Mouse (Mus musculus) midbrain, embryonic 14.5 days (tissue): ENCODE data around the gene Zfp771. TPM values are rescaled to one million over a fixed set of nuclear protein-coding genes. Genes with fewer than 3 reads are reported as not detected.
"Not testable (repeated sequence)": the region's sequence is repeated elsewhere in the genome, so short reads cannot be mapped to it uniquely, and the experiment has no call there.

ENCODE experiments used
- ATAC-seq: fragments of 200-750 bp; cut with Nextera tagmentation; 2 replicates; pipeline ENCODE4 v1.8.0; 2017; ENCODE audit warnings: moderate number of reproducible peaks, moderate library complexity; ENCODE audit not compliant: low FRiP score, low TSS enrichment
- DNase-seq: peaks from one replicate; pipeline ENCODE4 v3.0.0-alpha.2; 2015
- H3K27ac ChIP-seq: fragments of 300-500 bp; sonication (generic); replicated peaks from 2 replicates; pipeline ENCODE4 v1.5.1; 2014; ENCODE audit warnings: mild to moderate bottlenecking, low read depth, low read length, moderate library complexity
- H3K27me3 ChIP-seq: fragments of 300-500 bp; sonication (generic); 2 replicates; pipeline ENCODE4 v1.6.1; 2014; ENCODE audit warnings: low read length, control low read depth, mixed read lengths; ENCODE audit not compliant: control insufficient read depth, insufficient read depth
- H3K36me3 ChIP-seq: fragments of 300-500 bp; sonication (generic); 2 replicates; pipeline ENCODE4 v1.6.1; 2014; ENCODE audit warnings: low read length, control low read depth; ENCODE audit not compliant: control insufficient read depth, insufficient read depth
- H3K4me1 ChIP-seq: fragments of 300-500 bp; sonication (generic); 2 replicates; pipeline ENCODE4 v1.6.1; 2014; ENCODE audit warnings: mild to moderate bottlenecking, antibody characterized with exemption, low read length, control low read depth; ENCODE audit not compliant: control insufficient read depth, insufficient read depth
- H3K4me2 ChIP-seq: fragments of 300-500 bp; sonication (generic); 2 replicates; pipeline ENCODE4 v1.6.1; 2014; ENCODE audit warnings: mild to moderate bottlenecking, low read length, moderate library complexity
- H3K4me3 ChIP-seq: fragments of 300-500 bp; sonication (generic); replicated peaks from 2 replicates; pipeline ENCODE4 v1.5.1; 2014; ENCODE audit warnings: low read depth, low read length
- H3K9ac ChIP-seq: fragments of 300-500 bp; sonication (generic); replicated peaks from 2 replicates; pipeline ENCODE4 v1.6.1; 2014; ENCODE audit warnings: mild to moderate bottlenecking, low read length, moderate library complexity
- H3K9me3 ChIP-seq: fragments of 300-500 bp; sonication (generic); 2 replicates; pipeline ENCODE4 v1.6.1; 2016; ENCODE audit warnings: low read length, control low read depth, mixed read lengths; ENCODE audit not compliant: control insufficient read depth
- WGBS: fragments of 180-500 bp; shearing (Covaris S2); extraction: QIAGEN DNeasy Blood & Tissue Kit; methylation state at CpG from one replicate; pipeline ENCODE4 v1.1.7; 2014; 5-methylcytosine and 5-hydroxymethylcytosine counted together
- polyA plus RNA-seq: library from polyadenylated mRNA; unstranded; fragments of >200 nt; fragmentation: Nextera tagmentation; extraction: Ambion mirVana; gene quantifications from 2 replicates; pipeline ENCODE4 v1.2.1, GENCODE M21; 2014

Gene Zfp771
- polyA plus RNA-seq, 1 experiment from 2014 or later, result 55.2 TPM

GRCm38 (mm10) chr7:127234777-127235176 is 9.3 kb upstream of the Zfp771 start:
- Histone ChIP-seq H3K27me3 (no peaks in the 10 kb centered on the region), H3K4me2 (peak overlapping the region; percentile 69), H3K9me3 (no peaks in the 10 kb centered on the region), H3K4me3 (peak overlapping the region; percentile 81), H3K27ac (no peak overlapping the region), H3K36me3 (peaks cover 51% of the 10 kb centered on the region), H3K9ac (no peak overlapping the region), H3K4me1 (peaks cover 31% of the 10 kb centered on the region)
- no peak for DNase-seq
- WGBS, result 96% methylated on average over 2 of the region's 2 CpGs
- ATAC-seq, result no peak

- peak overlapping the region; percentile 86 for H3K4me2 ChIP-seq
- peak overlapping the region; percentile 82 for H3K27ac ChIP-seq
- ATAC-seq (no peak), DNase-seq (no peak)
- WGBS, result 41% methylated on average over 2 of the region's 2 CpGs
- H3K27me3 ChIP-seq, result no peaks in the 10 kb centered on the region
- H3K9me3 ChIP-seq, result no peaks in the 10 kb centered on the region
- H3K4me3 ChIP-seq, result peak overlapping the region; percentile 84
- H3K4me1 ChIP-seq, result peaks cover 21% of the 10 kb centered on the region
- H3K9ac ChIP-seq, result peak overlapping the region; percentile 96; the same call in 1 of the 2 replicates
- peaks cover 22% of the 10 kb centered on the region for H3K36me3 ChIP-seq
Observed at GRCm38 (mm10) chr7:127243361-127243867, 660 bp upstream of the Zfp771 start.

DNA sequence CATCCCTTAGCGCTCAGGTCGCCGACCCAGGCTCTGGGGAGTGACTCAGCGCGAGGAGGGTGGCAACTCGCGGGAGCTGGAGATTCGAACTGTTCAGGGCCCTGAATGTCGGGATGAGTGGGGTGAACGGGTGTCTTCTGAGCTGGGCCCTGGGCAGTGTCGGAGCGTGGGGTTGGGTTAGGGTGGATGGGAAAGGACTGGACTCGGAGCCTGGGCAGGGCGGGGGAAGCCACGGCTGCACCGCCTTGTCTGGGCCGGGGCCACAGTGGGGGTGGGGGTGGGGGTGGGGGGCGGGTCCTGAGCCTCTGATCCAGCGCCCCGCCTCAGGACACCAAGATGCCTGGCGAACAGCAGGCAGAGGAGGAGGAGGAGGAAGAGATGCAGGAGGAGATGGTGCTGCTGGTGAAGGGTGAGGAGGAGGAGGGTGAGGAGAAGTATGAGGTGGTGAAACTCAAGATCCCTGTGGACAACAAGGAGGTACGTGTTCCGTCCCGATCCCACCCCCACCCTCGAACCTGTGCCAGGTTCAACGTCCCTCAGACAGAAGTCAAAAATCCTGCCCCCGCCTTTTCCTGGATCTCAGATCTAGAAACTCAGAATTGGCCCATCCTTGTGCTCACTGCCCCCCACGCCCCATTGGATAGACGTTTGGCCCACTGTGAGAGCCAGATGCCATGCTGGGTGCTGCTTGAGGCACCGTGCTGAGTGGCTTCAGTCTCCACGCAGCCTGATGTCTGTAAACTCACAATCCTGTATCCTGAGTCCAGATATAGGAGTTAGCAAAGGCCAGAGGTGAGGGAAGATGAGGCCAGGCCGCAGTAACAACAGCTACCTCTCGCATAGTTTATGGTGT is 810 bp downstream of the Zfp771 start:
- H3K27me3 ChIP-seq, result no peaks in the 10 kb centered on the region
- DNase-seq (no peak), ATAC-seq (peak; percentile 60)
- H3K4me1 ChIP-seq, result peaks cover 21% of the 10 kb centered on the region
- 11% methylated on average over 31 of the region's 33 CpGs for WGBS
- peak overlapping the region; percentile 86 for H3K4me2 ChIP-seq
- H3K27ac ChIP-seq, result peak overlapping the region; percentile 82
- peak overlapping the region; percentile 84 for H3K4me3 ChIP-seq
- peaks cover 18% of the 10 kb centered on the region for H3K36me3 ChIP-seq
- no peaks in the 10 kb centered on the region for H3K9me3 ChIP-seq
- peak overlapping the region; percentile 96 for H3K9ac ChIP-seq

- H3K27ac ChIP-seq, DNase-seq, H3K9ac ChIP-seq, H3K4me3 ChIP-seq, H3K9me3 ChIP-seq, ATAC-seq, H3K27me3 ChIP-seq, H3K4me2 ChIP-seq: not testable (repeated sequence)
- 92% methylated on average over 8 of the region's 8 CpGs for WGBS
- Histone ChIP-seq H3K36me3 (peaks cover 25% of the 10 kb centered on the region), H3K4me1 (peaks cover 19% of the 10 kb centered on the region)
Observed at GRCm38 (mm10) chr7:127250511-127250910, 6.4 kb downstream of the Zfp771 start.

GRCm38 (mm10) chr7:127252414-127252813 is 8.3 kb downstream of the Zfp771 start:
- H3K9me3 ChIP-seq, result no peaks in the 10 kb centered on the region

GRCm38 (mm10) chr7:127253341-127253740 is 9.3 kb downstream of the Zfp771 start:
- no peaks in the 10 kb centered on the region for H3K27me3 ChIP-seq
- H3K9ac ChIP-seq, result peak overlapping the region; percentile 61; the same call in 1 of the 2 replicates
- no peaks in the 10 kb centered on the region for H3K9me3 ChIP-seq
- peak overlapping the region; percentile 56 for H3K4me3 ChIP-seq
- WGBS, result 82% methylated on average over 6 of the region's 6 CpGs
- peaks cover 8% of the 10 kb centered on the region; the same call in 1 of the 2 replicates for H3K4me1 ChIP-seq
- peak overlapping the region; percentile 91 for H3K27ac ChIP-seq
- H3K4me2 ChIP-seq, result peak overlapping the region; percentile 66
- no peak for ATAC-seq
- DNase-seq, result no peak
- H3K36me3 ChIP-seq, result peaks cover 20% of the 10 kb centered on the region

More at GRCm38 (mm10) chr7:127252414-127252813, 8.3 kb downstream of the Zfp771 start:
- peaks cover 8% of the 10 kb centered on the region; the same call in 1 of the 2 replicates for H3K4me1 ChIP-seq
- H3K27me3 ChIP-seq, result no peaks in the 10 kb centered on the region
- H3K4me3 ChIP-seq, result no peak overlapping the region
- no peak overlapping the region for H3K4me2 ChIP-seq
- peaks cover 27% of the 10 kb centered on the region for H3K36me3 ChIP-seq
- WGBS, result 98% methylated on average over 2 of the region's 2 CpGs
- ATAC-seq, result no peak
- DNase-seq, result peak; percentile 64
- no peak overlapping the region for H3K27ac ChIP-seq
- H3K9ac ChIP-seq, result no peak overlapping the region

GRCm38 (mm10) chr7:127253821-127254769 is 10.0 kb downstream of the Zfp771 start:
- H3K9ac ChIP-seq, result peak overlapping the region; percentile 79
- ATAC-seq, result peak; percentile 95
- H3K4me3 ChIP-seq, result peak overlapping the region; percentile 56
- peak overlapping the region; percentile 91 for H3K27ac ChIP-seq
- peaks cover 8% of the 10 kb centered on the region; the same call in 1 of the 2 replicates for H3K4me1 ChIP-seq
- H3K9me3 ChIP-seq, result no peaks in the 10 kb centered on the region
- under 1% methylated on average over 136 of the region's 136 CpGs for WGBS
- H3K4me2 ChIP-seq, result peak overlapping the region; percentile 66
- peaks cover 19% of the 10 kb centered on the region for H3K36me3 ChIP-seq
- DNase-seq, result peak; percentile 100
- no peaks in the 10 kb centered on the region for H3K27me3 ChIP-seq

DNA sequence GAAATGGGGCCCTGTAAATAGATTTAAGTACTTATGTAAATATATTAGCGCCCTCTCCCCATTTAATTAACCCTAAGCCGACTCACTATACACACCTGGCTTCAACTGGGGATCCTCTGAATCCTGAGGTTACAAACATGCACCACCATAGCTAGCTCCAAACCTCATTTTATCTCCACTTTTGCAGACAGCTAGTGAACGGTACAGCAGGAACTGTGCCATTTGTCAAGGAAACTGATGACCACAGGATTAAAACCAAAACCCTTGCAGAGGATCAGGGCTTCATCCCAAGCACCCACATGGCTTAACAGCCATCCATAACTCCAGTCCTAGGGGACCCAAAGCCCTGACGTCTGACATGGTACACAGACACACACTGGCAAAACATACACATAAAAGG is 10.9 kb downstream of the Zfp771 start:
- Histone ChIP-seq H3K36me3 (peaks cover 10% of the 10 kb centered on the region), H3K9me3 (no peaks in the 10 kb centered on the region), H3K4me2 (peak overlapping the region; percentile 66), H3K9ac (peak overlapping the region; percentile 79), H3K4me1 (peaks cover 12% of the 10 kb centered on the region; the same call in 1 of the 2 replicates), H3K4me3 (peak overlapping the region; percentile 56), H3K27ac (peak overlapping the region; percentile 91), H3K27me3 (no peaks in the 10 kb centered on the region)
- no peak for ATAC-seq
- WGBS, result 35% methylated on average over 4 of the region's 4 CpGs
- DNase-seq, result no peak
